Mouse (Mus musculus) left cerebral cortex, postnatal 14 days (tissue): ENCODE data around the gene Hacd2. TPM values are rescaled to one million over a fixed set of nuclear protein-coding genes. Genes with fewer than 3 reads are reported as not detected.

Source experiments
- DNase-seq, 2 experiments: peaks; one replicate each; pipeline ENCODE4 v3.0.0; 2021 to 2022; ENCODE audit warnings: low spot score in 2 of 2, mixed read lengths in 1 of 2
- intact Hi-C: fragments of 180-260 bp; cut with DNase I; formaldehyde crosslinking; loops from one replicate; pipeline ENCODE4 v1.15.1; 2025
- total RNA-seq, 2 experiments: library from RNA; stranded (reverse); gene quantifications; 2 replicates each; pipeline ENCODE4 v1.2.3; 2021

Hacd2 gene
- total RNA-seq, 2 experiments from 2014 or later: 27.6 to 33.0 TPM

- no peak for DNase-seq
- intact Hi-C loops: no loop called here
Observed at GRCm38 (mm10) chr16:35107985-35108384, 85.8 kb downstream of the Hacd2 start.

DNA sequence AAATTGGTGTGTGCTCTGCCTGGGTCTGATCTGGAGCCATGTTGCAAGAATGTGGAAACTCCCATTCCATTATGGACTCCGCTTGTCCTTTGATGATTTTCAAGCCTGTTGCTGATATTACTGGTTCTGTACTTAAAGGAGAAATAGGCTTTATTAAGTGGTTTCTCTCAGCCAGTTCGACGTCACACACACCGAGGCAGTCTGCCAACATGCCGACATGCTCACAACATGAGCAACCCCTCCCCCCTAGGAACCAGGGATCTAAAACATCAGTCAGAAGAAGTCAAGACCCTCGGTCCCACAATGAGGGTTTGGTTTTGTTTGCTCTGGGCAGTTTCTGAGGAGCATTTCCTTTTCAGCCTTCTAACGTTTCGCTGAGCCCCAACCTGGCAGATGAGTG lies 86.9 kb downstream of the Hacd2 start:
- intact Hi-C loops: no loop called here
- DNase-seq: no peak

GRCm38 (mm10) chr16:35109656-35110291 lies 87.5 kb downstream of the Hacd2 start:
- intact Hi-C loops: loop anchor here (1.0 to 2.0 kb wide), 2 partner anchors 45 to 161 kb away; partner anchors contain the start of gene Adcy5

GRCm38 (mm10) chr16:35110410-35111142 lies 88.3 kb downstream of the Hacd2 start:
- intact Hi-C loops: loop anchor here (1.0 to 2.0 kb wide), 2 partner anchors 44 to 160 kb away; partner anchors contain the start of gene Adcy5

More at GRCm38 (mm10) chr16:35109656-35110291, 87.5 kb downstream of the Hacd2 start:
- DNase-seq: no peak

DNA sequence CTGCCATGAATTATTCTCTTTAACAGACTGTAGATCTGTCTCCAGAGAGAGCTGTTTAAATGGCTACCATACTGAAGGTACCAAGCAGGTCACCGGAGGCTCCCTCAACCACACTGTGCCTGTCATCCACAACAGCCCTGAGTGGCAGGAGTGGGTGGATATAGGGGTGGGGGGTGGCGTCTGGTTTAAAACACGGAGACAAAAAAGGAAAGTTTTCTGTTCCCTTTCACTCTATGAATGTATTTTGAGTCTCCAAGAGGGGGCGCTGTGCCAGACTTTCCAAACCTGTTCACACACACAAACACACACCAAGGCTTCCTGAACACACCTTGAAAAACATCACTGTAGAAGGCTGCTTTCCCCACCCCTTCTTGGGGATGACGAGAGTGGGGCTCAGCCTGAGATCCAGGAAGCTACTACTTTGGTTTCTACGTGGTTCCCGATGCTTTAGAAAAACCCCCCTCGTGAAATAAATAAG lies 89.0 kb downstream of the Hacd2 start:
- intact Hi-C loops: loop anchor here (2.0 kb wide), 1 partner anchor 44 kb away; the partner anchor contains the start of gene Adcy5
- DNase-seq: peak; percentile 57 to 63

More at GRCm38 (mm10) chr16:35110410-35111142, 88.3 kb downstream of the Hacd2 start:
- peak; percentile 90 to 92 for DNase-seq

- no peak for DNase-seq
- intact Hi-C loops: no loop called here
Observed at GRCm38 (mm10) chr16:35113496-35113895, 91.3 kb downstream of the Hacd2 start.

DNA sequence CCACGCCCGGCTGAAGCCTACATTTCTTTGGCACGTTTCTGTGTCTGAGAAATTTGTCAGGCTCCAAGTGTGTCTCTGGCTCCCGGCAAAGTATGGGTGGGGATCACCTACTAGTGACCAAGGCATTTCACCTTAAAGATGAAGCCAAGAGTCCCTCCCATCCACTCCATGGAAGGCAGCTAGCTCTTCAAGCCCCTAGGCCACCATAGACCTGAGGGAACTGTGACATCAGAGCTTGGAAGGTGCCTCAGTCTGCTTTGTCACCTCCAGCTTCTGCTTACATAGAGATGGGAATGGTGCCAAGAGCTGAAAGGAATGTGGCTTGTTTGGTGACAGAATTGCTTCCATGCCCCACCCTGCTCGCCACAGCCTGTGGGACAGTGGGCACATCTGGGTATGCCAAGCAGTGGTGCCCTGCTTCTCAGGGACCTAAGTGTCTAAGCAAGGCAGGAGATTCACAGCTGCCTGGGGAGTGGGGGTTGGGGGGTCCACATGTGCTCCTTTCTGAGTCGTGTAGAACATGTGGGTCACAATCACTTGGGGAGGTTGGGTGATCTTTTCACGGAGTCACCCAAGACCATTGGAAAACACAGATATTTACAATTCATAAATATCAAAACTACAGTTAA lies 94.2 kb downstream of the Hacd2 start:
- DNase-seq: no peak
- intact Hi-C loops: no loop called here

DNA sequence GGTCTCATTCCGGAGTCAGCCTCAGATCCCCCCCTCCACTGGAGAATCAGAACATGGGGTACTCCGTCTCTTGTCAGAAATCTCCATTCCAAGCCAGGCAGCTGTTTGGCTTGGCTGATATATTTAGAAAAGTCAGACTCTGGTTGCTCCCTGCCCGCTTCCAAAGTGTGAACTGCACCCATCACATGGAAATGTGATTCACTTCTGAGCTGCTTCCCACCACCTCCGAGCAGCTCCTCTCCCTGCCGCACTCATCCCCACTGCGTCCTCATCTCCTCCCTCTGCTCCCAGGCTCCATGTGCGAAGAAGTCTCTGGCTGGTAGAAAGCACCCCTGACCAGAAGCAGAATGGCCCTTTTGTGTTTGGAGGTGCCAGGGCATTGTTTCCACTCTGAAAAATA lies 95.2 kb downstream of the Hacd2 start:
- no peak for DNase-seq
- intact Hi-C loops: no loop called here

GRCm38 (mm10) chr16:35120603-35121002 lies 98.4 kb downstream of the Hacd2 start:
- intact Hi-C loops: no loop called here
- DNase-seq: no peak

GRCm38 (mm10) chr16:35127270-35127669 lies 105.0 kb downstream of the Hacd2 start:
- DNase-seq: no peak
- intact Hi-C loops: no loop called here

DNA sequence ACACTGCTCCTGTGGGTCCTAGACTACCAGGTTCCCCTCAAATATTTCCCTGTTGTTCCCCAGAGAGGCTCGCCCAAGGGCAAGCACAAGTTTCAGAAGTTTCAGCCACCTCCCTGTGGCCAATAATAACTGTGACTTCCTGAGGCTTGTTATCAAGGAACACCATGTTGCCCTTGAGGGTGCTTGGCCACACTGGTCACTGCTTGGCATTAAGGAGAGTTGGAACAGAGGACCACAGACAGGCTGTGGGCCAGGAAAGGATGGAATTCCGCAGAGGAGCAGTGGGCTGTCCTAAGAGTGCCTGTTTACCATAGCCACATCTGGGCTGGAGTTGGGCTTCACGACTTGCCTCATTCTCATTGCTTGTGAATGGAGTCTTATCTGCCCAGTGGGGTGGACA lies 107.9 kb downstream of the Hacd2 start:
- no peak for DNase-seq
- intact Hi-C loops: no loop called here

DNA sequence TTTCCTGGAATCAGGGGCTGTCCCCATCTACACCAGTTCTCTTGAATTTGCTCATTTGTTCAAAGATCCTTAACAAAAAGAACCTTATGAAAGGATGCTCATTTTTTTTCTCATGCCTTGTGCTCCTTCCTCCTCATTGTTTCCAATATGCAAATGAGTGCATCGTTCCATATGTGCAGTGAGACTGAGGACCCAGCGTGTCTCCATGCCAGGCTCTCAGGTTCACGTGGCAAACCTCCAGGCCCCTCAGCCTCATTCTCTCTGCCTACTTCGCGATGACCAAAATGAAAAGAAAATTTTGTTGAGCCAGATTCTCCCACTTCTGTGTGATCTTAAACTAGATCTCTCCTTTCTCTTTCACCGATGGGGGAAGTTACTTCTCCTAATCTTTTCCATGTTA lies 117.2 kb downstream of the Hacd2 start:
- DNase-seq: no peak
- intact Hi-C loops: no loop called here

GRCm38 (mm10) chr16:35139873-35140619 lies 117.8 kb downstream of the Hacd2 start:
- intact Hi-C loops: no loop called here
- DNase-seq: no peak

DNA sequence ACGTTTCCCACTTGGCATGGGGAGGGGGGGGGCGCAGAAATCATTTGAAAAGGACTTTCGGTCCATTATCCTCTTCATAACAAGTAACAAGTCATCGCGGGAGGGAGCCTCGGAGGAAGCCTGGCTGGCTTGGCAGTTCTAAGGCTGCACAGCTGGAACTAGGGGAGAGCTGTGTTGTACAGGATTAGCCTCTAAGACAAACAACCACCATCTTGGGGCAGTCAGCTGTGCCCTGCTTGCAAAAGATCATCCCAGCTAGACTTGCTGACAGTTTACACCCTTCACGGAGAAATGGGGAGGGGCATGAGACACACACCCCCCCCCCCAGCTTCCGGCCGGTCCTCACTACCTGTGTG lies 118.4 kb downstream of the Hacd2 start:
- no peak for DNase-seq
- intact Hi-C loops: no loop called here

GRCm38 (mm10) chr16:35141839-35142238 lies 119.6 kb downstream of the Hacd2 start:
- intact Hi-C loops: no loop called here
- DNase-seq: no peak

- no peak for DNase-seq
- intact Hi-C loops: no loop called here
Observed at GRCm38 (mm10) chr16:35146153-35146552, 123.9 kb downstream of the Hacd2 start.

DNA sequence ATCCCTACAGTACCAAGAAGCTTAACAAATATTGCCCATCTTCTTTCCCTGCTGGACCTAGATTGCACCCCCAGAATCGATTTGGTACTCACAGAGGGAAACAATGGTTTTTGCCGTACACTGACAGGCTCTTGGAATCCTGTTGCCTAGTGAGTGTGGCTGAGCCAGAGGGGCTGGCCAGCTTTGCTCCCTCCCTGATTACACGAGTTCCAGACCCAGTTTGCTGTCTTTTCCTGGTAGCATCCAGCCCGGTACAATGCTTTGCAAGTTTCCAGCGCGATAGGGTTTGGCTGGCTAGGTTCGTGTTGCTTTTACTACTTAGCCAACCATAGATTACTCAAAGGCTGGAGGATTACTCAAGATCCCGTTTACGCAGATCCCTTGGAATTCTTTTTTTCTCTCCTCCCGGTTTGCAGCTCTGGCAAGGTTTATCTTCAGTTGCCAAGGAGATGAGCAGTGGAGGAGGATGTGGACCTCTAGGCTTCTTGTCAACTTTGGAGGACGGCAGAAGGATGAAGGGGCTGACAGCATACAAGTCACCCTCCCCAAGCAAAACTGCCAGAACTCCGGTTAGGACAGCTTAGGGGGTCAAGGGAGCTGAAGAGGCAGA lies 131.0 kb downstream of the Hacd2 start:
- intact Hi-C loops: no loop called here
- DNase-seq: no peak

GRCm38 (mm10) chr16:35154245-35154640 lies 132.0 kb downstream of the Hacd2 start:
- DNase-seq: peak; percentile 70 to 71
- intact Hi-C loops: loop anchor here (1.0 to 2.0 kb wide), 2 partner anchors 43 to 116 kb away; no protein-coding TSS in a partner anchor
